Mouse (Mus musculus): ENCODE data around the gene Gjb5.

GRCm38 (mm10) chr4:127354506-127355485, 3.2 kb downstream of the Gjb5 start:
- no peak for TF ChIP-seq GATA1 (IDR thresholded peaks at IDR 0.05; ENCODE audit: low read depth, low read length)
- TF ChIP-seq CTCF (IDR thresholded peaks at IDR 0.05 in 2 of 3, conservative IDR thresholded peaks at IDR 0.05 in 1 of 3; ENCODE audit: control insufficient read depth in 1 of 3, insufficient read depth in 1 of 3, low read depth in 2 of 3, low read length in 3 of 3, poor library complexity in 1 of 3, severe bottlenecking in 1 of 3), result no peak
- no peak for TF ChIP-seq POLR2A (IDR thresholded peaks at IDR 0.05; ENCODE audit: control insufficient read depth in 1 of 2, insufficient read depth in 1 of 2, low read depth in 1 of 2, low read length in 2 of 2, poor library complexity in 1 of 2)
- TF ChIP-seq CHD2 (IDR thresholded peaks at IDR 0.05; ENCODE audit: low read length), result no peak
- TF ChIP-seq MAFK (IDR thresholded peaks at IDR 0.05; ENCODE audit: borderline replicate concordance, low read depth, low read length), result no peak
- TF ChIP-seq TBP (IDR thresholded peaks at IDR 0.05; ENCODE audit: low read depth, low read length), result no peak
- no peak for TF ChIP-seq SIN3A (IDR thresholded peaks at IDR 0.05; ENCODE audit: low read length)
- no peak for TF ChIP-seq NRF1 (IDR thresholded peaks at IDR 0.05; ENCODE audit: insufficient read depth, low read depth, low read length, poor library complexity, severe bottlenecking)
- no peak for TF ChIP-seq RCOR1 (IDR thresholded peaks at IDR 0.05; ENCODE audit: low read depth, low read length)
- TF ChIP-seq E2F4 (IDR thresholded peaks at IDR 0.05; ENCODE audit: borderline replicate concordance, low read depth, low read length), result no peak
- no peak for TF ChIP-seq GABPA (IDR thresholded peaks at IDR 0.05; ENCODE audit: low read depth, low read length)
- no peak for TF ChIP-seq POLR2AphosphoS2 (IDR thresholded peaks at IDR 0.05; ENCODE audit: low read length)
- TF ChIP-seq MAX (IDR thresholded peaks at IDR 0.05; ENCODE audit: low read length), result no peak
- no peak for TF ChIP-seq KAT2A (conservative IDR thresholded peaks at IDR 0.05; ENCODE audit: low read depth, low read length)

All from MEL (cell line).